11 mouse cellular contexts compared by ENCODE assay signal in genomic region chr7:100474680-100475079, GRCm38 (mm10). TPM values are rescaled to one million over a fixed set of nuclear protein-coding genes. Genes with fewer than 3 reads are reported as not detected.
DNase-seq lines count a peak whose midpoint lies in the region.
"Had no signal": no experiment of that assay in that cellular context is flagged by ENCODE, and none has a peak within 500 bp of the region (broad histone marks: within the 10 kb centered on the region; RNA-seq: fewer than 3 reads in every experiment).

No protein-coding gene starts in this region.

- peak; percentile 58 to 79 for DNase-seq in adrenal gland, adult (ENCODE audit: inconsistent age in 2 of 2, low spot score in 1 of 2)
- DNase-seq in adrenal gland, postnatal 4 days (ENCODE audit: low spot score in 2 of 2), result no peak
- DNase-seq in urinary bladder, postnatal 25 days (ENCODE audit: low spot score), result peak; percentile 51
- no peak for DNase-seq in urinary bladder, adult 2 months (ENCODE audit: low spot score)
- peak; percentile 82 to 91 for DNase-seq in kidney, postnatal 25 days
- DNase-seq in frontal cortex, postnatal 14 days (ENCODE audit: low spot score in 2 of 2), result no peak
- no peak for DNase-seq in B cell, adult 2 months
- DNase-seq in yolk sac, embryonic 10.5 days (ENCODE audit: low spot score), result no peak

RNA-seq across cellular contexts. Expression of gene Ucp3, which starts 1.9 kb away (rescaled TPM):
- 1 to 10 TPM; 2.7 to 3.6 TPM for total RNA-seq in adrenal gland, postnatal 4 days (2021)
- polyA plus RNA-seq in urinary bladder, adult 2 months (2012; rRNA removed), result 0.49 and 1.3 TPM in 2 replicates
- polyA plus RNA-seq: embryonic facial prominence, embryonic 13.5 days; intestine, embryonic 14.5 days; neural tube, embryonic 15.5 days had no signal

RNA-seq across cellular contexts. Expression of gene Ucp2, which starts 18.5 kb away (rescaled TPM):
- total RNA-seq in adrenal gland, postnatal 4 days (2021), result 100 to 1,000 TPM; 344 to 355 TPM
- 209 and 247 TPM in 2 replicates for polyA plus RNA-seq in urinary bladder, adult 2 months (2012; rRNA removed)

RNA-seq across cellular contexts. Expression of gene Dnajb13, which starts 40.1 kb away (rescaled TPM):
- total RNA-seq in adrenal gland, postnatal 4 days (2021), result under 1 TPM in 1 of 2 experiments, not detected in 1; 0.23 TPM
- 1.1 and 1.7 TPM in 2 replicates for polyA plus RNA-seq in urinary bladder, adult 2 months (2012; rRNA removed)

Comparison
In these comparisons a context has a peak if more than half of its experiments do, and no peak if none do; other contexts are left out.
1. DNase-seq: peak in adrenal gland, adult (2 of 2), urinary bladder, postnatal 25 days (single experiment) and kidney, postnatal 25 days (2 of 2); none in adrenal gland, postnatal 4 days (0 of 2), urinary bladder, adult 2 months (single experiment), frontal cortex, postnatal 14 days (0 of 2), B cell, adult 2 months (0 of 2) and yolk sac, embryonic 10.5 days (single experiment).